Mouse (Mus musculus) midbrain, embryonic 14.5 days (tissue): ENCODE results near the gene Actr6. TPM values are rescaled to one million over a fixed set of nuclear protein-coding genes. Genes with fewer than 3 reads are reported as not detected.
"Not testable (repeated sequence)": the region's sequence is repeated elsewhere in the genome, so short reads cannot be mapped to it uniquely, and the experiment has no call there.

Experiments
- ATAC-seq: fragments of 200-750 bp; cut with Nextera tagmentation; 2 replicates; pipeline ENCODE4 v1.8.0; 2017; ENCODE audit warnings: moderate number of reproducible peaks, moderate library complexity; ENCODE audit not compliant: low FRiP score, low TSS enrichment
- DNase-seq: peaks from one replicate; pipeline ENCODE4 v3.0.0-alpha.2; 2015
- H3K27ac ChIP-seq: fragments of 300-500 bp; sonication (generic); replicated peaks from 2 replicates; pipeline ENCODE4 v1.5.1; 2014; ENCODE audit warnings: mild to moderate bottlenecking, low read depth, low read length, moderate library complexity
- H3K27me3 ChIP-seq: fragments of 300-500 bp; sonication (generic); 2 replicates; pipeline ENCODE4 v1.6.1; 2014; ENCODE audit warnings: low read length, control low read depth, mixed read lengths; ENCODE audit not compliant: control insufficient read depth, insufficient read depth
- H3K36me3 ChIP-seq: fragments of 300-500 bp; sonication (generic); 2 replicates; pipeline ENCODE4 v1.6.1; 2014; ENCODE audit warnings: low read length, control low read depth; ENCODE audit not compliant: control insufficient read depth, insufficient read depth
- H3K4me1 ChIP-seq: fragments of 300-500 bp; sonication (generic); 2 replicates; pipeline ENCODE4 v1.6.1; 2014; ENCODE audit warnings: mild to moderate bottlenecking, antibody characterized with exemption, low read length, control low read depth; ENCODE audit not compliant: control insufficient read depth, insufficient read depth
- H3K4me2 ChIP-seq: fragments of 300-500 bp; sonication (generic); 2 replicates; pipeline ENCODE4 v1.6.1; 2014; ENCODE audit warnings: mild to moderate bottlenecking, low read length, moderate library complexity
- H3K4me3 ChIP-seq: fragments of 300-500 bp; sonication (generic); replicated peaks from 2 replicates; pipeline ENCODE4 v1.5.1; 2014; ENCODE audit warnings: low read depth, low read length
- H3K9ac ChIP-seq: fragments of 300-500 bp; sonication (generic); replicated peaks from 2 replicates; pipeline ENCODE4 v1.6.1; 2014; ENCODE audit warnings: mild to moderate bottlenecking, low read length, moderate library complexity
- H3K9me3 ChIP-seq: fragments of 300-500 bp; sonication (generic); 2 replicates; pipeline ENCODE4 v1.6.1; 2016; ENCODE audit warnings: low read length, control low read depth, mixed read lengths; ENCODE audit not compliant: control insufficient read depth
- WGBS: fragments of 180-500 bp; shearing (Covaris S2); extraction: QIAGEN DNeasy Blood & Tissue Kit; methylation state at CpG from one replicate; pipeline ENCODE4 v1.1.7; 2014; 5-methylcytosine and 5-hydroxymethylcytosine counted together
- polyA plus RNA-seq: library from polyadenylated mRNA; unstranded; fragments of >200 nt; fragmentation: Nextera tagmentation; extraction: Ambion mirVana; gene quantifications from 2 replicates; pipeline ENCODE4 v1.2.1, GENCODE M21; 2014

Actr6 gene
- polyA plus RNA-seq, 1 experiment from 2014 or later, result 53.8 TPM

GRCm38 (mm10) chr10:89680517-89680916 lies 51.6 kb downstream of the Actr6 start:
- no peak for ATAC-seq
- Histone ChIP-seq H3K27ac (no peak overlapping the region), H3K36me3 (0 out of 2 replicates have a peak, but pooled peaks cover 3% of the 10 kb centered on the region), H3K4me1 (peaks cover 14% of the 10 kb centered on the region; the same call in 1 of the 2 replicates), H3K4me3 (no peak overlapping the region), H3K27me3 (no peaks in the 10 kb centered on the region), H3K4me2 (no peak overlapping the region), H3K9ac (no peak overlapping the region), H3K9me3 (no peaks in the 10 kb centered on the region)
- 88% methylated on average over 3 of the region's 3 CpGs for WGBS
- DNase-seq, result no peak

GRCm38 (mm10) chr10:89679448-89679847 lies 52.6 kb downstream of the Actr6 start:
- 0 out of 2 replicates have a peak, but pooled peaks cover 3% of the 10 kb centered on the region for H3K36me3 ChIP-seq
- no peaks in the 10 kb centered on the region for H3K27me3 ChIP-seq
- 96% methylated on average over 1 of the region's 1 CpGs for WGBS
- H3K4me2 ChIP-seq, result no peak overlapping the region
- no peak overlapping the region for H3K4me3 ChIP-seq
- H3K4me1 ChIP-seq, result peaks cover 6% of the 10 kb centered on the region; the same call in 1 of the 2 replicates
- no peaks in the 10 kb centered on the region for H3K9me3 ChIP-seq
- DNase-seq (no peak), ATAC-seq (no peak)
- no peak overlapping the region for H3K27ac ChIP-seq
- H3K9ac ChIP-seq, result no peak overlapping the region

GRCm38 (mm10) chr10:89678054-89678453 lies 54.0 kb downstream of the Actr6 start:
- ATAC-seq (no peak), DNase-seq (no peak)
- Histone ChIP-seq H3K9me3 (no peaks in the 10 kb centered on the region), H3K36me3 (0 out of 2 replicates have a peak, but pooled peaks cover 6% of the 10 kb centered on the region), H3K4me2 (no peak overlapping the region), H3K27ac (no peak overlapping the region), H3K27me3 (no peaks in the 10 kb centered on the region), H3K4me3 (no peak overlapping the region), H3K4me1 (no peaks in the 10 kb centered on the region), H3K9ac (no peak overlapping the region)
- 98% methylated on average over 4 of the region's 4 CpGs for WGBS

- Histone ChIP-seq H3K4me2 (no peak overlapping the region), H3K4me1 (no peaks in the 10 kb centered on the region), H3K27me3 (no peaks in the 10 kb centered on the region), H3K9ac (no peak overlapping the region), H3K27ac (no peak overlapping the region), H3K4me3 (no peak overlapping the region), H3K36me3 (0 out of 2 replicates have a peak, but pooled peaks cover 6% of the 10 kb centered on the region), H3K9me3 (no peaks in the 10 kb centered on the region)
- ATAC-seq, result no peak
- WGBS, result 60% methylated on average over 4 of the region's 4 CpGs
- DNase-seq, result no peak
Observed at GRCm38 (mm10) chr10:89676609-89677008, 55.5 kb downstream of the Actr6 start.

- H3K4me3 ChIP-seq, H3K27ac ChIP-seq, H3K27me3 ChIP-seq, H3K4me1 ChIP-seq, H3K9me3 ChIP-seq, ATAC-seq, DNase-seq, H3K4me2 ChIP-seq, H3K9ac ChIP-seq: not testable (repeated sequence)
- over 99% methylated on average over 5 of the region's 5 CpGs for WGBS
- H3K36me3 ChIP-seq, result peaks cover 14% of the 10 kb centered on the region; the same call in 1 of the 2 replicates
Observed at GRCm38 (mm10) chr10:89670371-89670770, 61.7 kb downstream of the Actr6 start.

GRCm38 (mm10) chr10:89667571-89667970 lies 64.5 kb downstream of the Actr6 start:
- Histone ChIP-seq H3K9ac (no peak overlapping the region), H3K27me3 (no peaks in the 10 kb centered on the region), H3K9me3 (no peaks in the 10 kb centered on the region), H3K4me3 (no peak overlapping the region), H3K4me1 (no peaks in the 10 kb centered on the region), H3K36me3 (peaks cover 14% of the 10 kb centered on the region; the same call in 1 of the 2 replicates), H3K27ac (no peak overlapping the region), H3K4me2 (no peak overlapping the region)
- 88% methylated on average over 7 of the region's 7 CpGs for WGBS
- no peak for DNase-seq
- ATAC-seq, result no peak

GRCm38 (mm10) chr10:89665679-89666078 lies 66.4 kb downstream of the Actr6 start:
- no peaks in the 10 kb centered on the region for H3K27me3 ChIP-seq
- no peak for ATAC-seq
- no peaks in the 10 kb centered on the region for H3K9me3 ChIP-seq
- H3K36me3 ChIP-seq, result peaks cover 26% of the 10 kb centered on the region
- WGBS, result 93% methylated on average over 9 of the region's 9 CpGs
- no peaks in the 10 kb centered on the region for H3K4me1 ChIP-seq
- H3K27ac ChIP-seq, result no peak overlapping the region
- no peak overlapping the region for H3K9ac ChIP-seq
- DNase-seq, result no peak
- no peak overlapping the region for H3K4me2 ChIP-seq
- H3K4me3 ChIP-seq, result no peak overlapping the region

- Histone ChIP-seq H3K27ac (no peak overlapping the region), H3K36me3 (peaks cover 28% of the 10 kb centered on the region), H3K4me1 (no peaks in the 10 kb centered on the region), H3K9ac (no peak overlapping the region), H3K4me3 (no peak overlapping the region), H3K27me3 (no peaks in the 10 kb centered on the region), H3K4me2 (no peak overlapping the region), H3K9me3 (no peaks in the 10 kb centered on the region)
- 94% methylated on average over 8 of the region's 8 CpGs for WGBS
- ATAC-seq (no peak), DNase-seq (no peak)
Observed at GRCm38 (mm10) chr10:89664977-89665645, 67.0 kb downstream of the Actr6 start.
